Mouse (Mus musculus) fibroblast of lung, adult 2 months (primary cell): ENCODE measurements around the gene Cacng8.
A peak's percentile ranks its signal among the peaks of the same experiment; 100 is the strongest.

Source experiments
- DNase-seq: peaks from one replicate; pipeline ENCODE4 v3.0.0-alpha.2; 2011; ENCODE audit warnings: low read depth

Gene Cacng8

GRCm38 (mm10) chr7:3432066-3432465, 41.6 kb downstream of the Cacng8 start:
- no peak for DNase-seq

- DNase-seq = no peak
These were observed 47.5 kb downstream of the Cacng8 start for GRCm38 (mm10) chr7:3437941-3438340.

GRCm38 (mm10) chr7:3439984-3440383, 49.5 kb downstream of the Cacng8 start:
- DNase-seq = no peak

- DNase-seq = no peak
These were observed 50.0 kb downstream of the Cacng8 start for GRCm38 (mm10) chr7:3440526-3440925.

GRCm38 (mm10) chr7:3442476-3443062, 52.1 kb downstream of the Cacng8 start:
- no peak for DNase-seq

GRCm38 (mm10) chr7:3444678-3445077, 54.2 kb downstream of the Cacng8 start:
- DNase-seq = no peak

- DNase-seq = no peak
These were observed 56.1 kb downstream of the Cacng8 start for GRCm38 (mm10) chr7:3446584-3446983.

- DNase-seq = peak; percentile 40
These were observed 56.5 kb downstream of the Cacng8 start for GRCm38 (mm10) chr7:3447026-3447425.

GRCm38 (mm10) chr7:3448737-3449454, 58.4 kb downstream of the Cacng8 start:
- DNase-seq = no peak

- DNase-seq = no peak
These were observed 60.2 kb downstream of the Cacng8 start for GRCm38 (mm10) chr7:3450671-3451070.

- DNase-seq = peak; percentile 61
These were observed 60.7 kb downstream of the Cacng8 start for GRCm38 (mm10) chr7:3451161-3451560.

- no peak for DNase-seq
These were observed 62.5 kb downstream of the Cacng8 start for GRCm38 (mm10) chr7:3452821-3453485.

- DNase-seq = no peak
These were observed 63.2 kb downstream of the Cacng8 start for GRCm38 (mm10) chr7:3453486-3454183.

- no peak for DNase-seq
These were observed 66.8 kb downstream of the Cacng8 start for GRCm38 (mm10) chr7:3457111-3457840.

GRCm38 (mm10) chr7:3457841-3458217, 67.3 kb downstream of the Cacng8 start:
- DNase-seq = no peak

- no peak for DNase-seq
These were observed 69.8 kb downstream of the Cacng8 start for GRCm38 (mm10) chr7:3460261-3460660.

GRCm38 (mm10) chr7:3463306-3463705, 72.8 kb downstream of the Cacng8 start:
- DNase-seq = peak; percentile 32
